Mouse (Mus musculus): ENCODE results near the gene St6gal1. TPM values are rescaled to one million over a fixed set of nuclear protein-coding genes. Genes with fewer than 3 reads are reported as not detected.

St6gal1 gene
- polyA plus RNA-seq, 1 experiment from 2014 or later: 17.6 TPM

DNA sequence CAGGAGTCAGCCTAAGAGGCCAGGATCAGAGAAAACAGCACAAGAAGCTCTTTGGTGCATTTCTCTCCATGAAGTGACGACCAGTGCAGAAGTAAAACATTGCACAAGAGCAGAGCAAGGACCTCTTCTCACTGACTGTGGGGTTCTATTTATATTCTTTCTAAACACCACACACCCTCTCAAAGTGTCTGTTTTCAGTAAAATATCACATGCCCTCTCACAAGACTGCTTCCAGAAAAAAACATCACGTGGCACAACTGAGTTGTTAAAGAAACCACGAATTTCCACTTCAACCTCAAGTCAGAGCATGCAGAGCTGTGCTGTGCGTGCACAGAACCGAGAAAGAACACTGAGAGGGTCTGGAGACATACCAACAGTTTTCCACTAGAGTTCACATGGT lies 150.4 kb downstream of the St6gal1 start:
- Histone ChIP-seq H3K4me3 (replicated peaks; ENCODE audit: low read length) (no peak overlapping the region), H3K27ac (ENCODE audit: low read length) (no peak overlapping the region), H3K4me1 (ENCODE audit: control insufficient read depth, insufficient read depth, low read length) (no peaks in the 10 kb centered on the region), H3K27me3 (ENCODE audit: control insufficient read depth, insufficient read depth, low read length) (no peaks in the 10 kb centered on the region; the same call in 1 of the 2 replicates), H3K36me3 (ENCODE audit: control insufficient read depth, insufficient read depth, low read length) (no peaks in the 10 kb centered on the region), H3K9ac (ENCODE audit: low read length) (no peak overlapping the region), H3K9me3 (replicated peaks; ENCODE audit: control insufficient read depth, low read length) (no peaks in the 10 kb centered on the region), H3K4me2 (ENCODE audit: low read depth, low read length) (no peak overlapping the region)
- WGBS: 55% methylated on average over 5 of the region's 5 CpGs
- no peak for ATAC-seq (ENCODE audit: insufficient read depth, low FRiP score)

DNA sequence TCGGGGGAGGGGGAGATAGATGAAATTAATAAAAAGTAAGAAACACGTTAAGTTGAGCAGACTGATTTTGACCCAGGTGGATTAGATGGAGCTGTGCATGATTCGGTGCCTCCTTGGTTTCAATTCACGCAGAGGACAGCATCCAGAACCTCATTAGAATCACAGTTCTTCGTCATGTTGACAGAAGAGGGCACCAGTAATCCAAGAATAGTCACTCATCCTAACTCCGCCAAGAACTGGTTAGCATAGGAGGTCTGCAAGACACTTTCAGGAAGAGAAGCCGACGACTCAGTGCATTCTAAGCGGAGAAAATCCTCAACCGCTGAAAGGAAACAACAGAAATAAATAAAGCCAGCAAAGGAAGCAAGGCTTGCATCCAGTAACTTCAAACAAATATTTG lies 151.6 kb downstream of the St6gal1 start:
- ATAC-seq (ENCODE audit: insufficient read depth, low FRiP score): no peak
- 54% methylated on average over 10 of the region's 10 CpGs for WGBS
- Histone ChIP-seq H3K4me1 (ENCODE audit: control insufficient read depth, insufficient read depth, low read length) (no peaks in the 10 kb centered on the region), H3K4me2 (ENCODE audit: low read depth, low read length) (no peak overlapping the region), H3K9ac (ENCODE audit: low read length) (no peak overlapping the region), H3K4me3 (replicated peaks; ENCODE audit: low read length) (no peak overlapping the region), H3K27ac (ENCODE audit: low read length) (no peak overlapping the region), H3K36me3 (ENCODE audit: control insufficient read depth, insufficient read depth, low read length) (no peaks in the 10 kb centered on the region), H3K9me3 (replicated peaks; ENCODE audit: control insufficient read depth, low read length) (no peaks in the 10 kb centered on the region), H3K27me3 (ENCODE audit: control insufficient read depth, insufficient read depth, low read length) (no peaks in the 10 kb centered on the region; the same call in 1 of the 2 replicates)

DNA sequence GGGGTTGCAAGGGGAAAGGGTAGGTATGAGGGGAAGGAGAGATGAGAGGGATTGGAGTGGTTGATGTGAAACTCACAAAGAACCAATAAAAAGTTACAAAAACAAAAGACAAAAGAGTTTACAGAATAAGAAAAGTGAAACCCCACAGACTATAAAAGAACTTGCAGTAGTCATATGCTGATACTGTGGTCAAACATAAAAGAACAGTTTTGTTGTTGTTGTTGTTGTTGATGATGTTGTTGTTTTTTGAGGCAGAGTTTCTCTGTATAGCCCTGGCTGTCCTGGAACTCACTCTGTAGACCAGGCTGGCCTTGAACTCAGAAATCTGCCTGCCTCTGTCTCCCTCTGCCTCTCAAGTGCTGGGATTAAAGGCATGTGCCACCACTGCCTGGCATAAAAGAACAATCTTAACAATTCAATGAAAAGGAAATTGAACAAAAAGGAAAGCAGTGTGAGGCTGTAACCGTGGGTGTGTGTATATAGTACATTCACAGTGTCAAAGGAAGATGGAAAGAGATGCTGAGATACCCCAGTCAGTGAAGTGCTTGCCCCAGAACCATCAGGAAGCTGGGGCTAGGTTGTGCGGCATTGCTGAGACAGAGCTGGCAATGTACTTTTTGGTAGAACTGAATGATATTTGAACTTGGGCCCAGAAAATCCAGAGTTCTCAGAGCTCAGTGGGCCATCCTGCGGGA lies 155.1 kb downstream of the St6gal1 start:
- H3K4me2 ChIP-seq (ENCODE audit: low read depth, low read length): no peak overlapping the region
- 74% methylated on average over 3 of the region's 3 CpGs for WGBS
- no peak for ATAC-seq (ENCODE audit: insufficient read depth, low FRiP score)
- H3K9me3 ChIP-seq (replicated peaks; ENCODE audit: control insufficient read depth, low read length): no peaks in the 10 kb centered on the region
- no peak overlapping the region for H3K4me3 ChIP-seq (replicated peaks; ENCODE audit: low read length)
- no peaks in the 10 kb centered on the region for H3K36me3 ChIP-seq (ENCODE audit: control insufficient read depth, insufficient read depth, low read length)
- no peaks in the 10 kb centered on the region for H3K4me1 ChIP-seq (ENCODE audit: control insufficient read depth, insufficient read depth, low read length)
- H3K27me3 ChIP-seq (ENCODE audit: control insufficient read depth, insufficient read depth, low read length): no peaks in the 10 kb centered on the region; the same call in 1 of the 2 replicates
- H3K27ac ChIP-seq (ENCODE audit: low read length): no peak overlapping the region
- no peak overlapping the region for H3K9ac ChIP-seq (ENCODE audit: low read length)

DNA sequence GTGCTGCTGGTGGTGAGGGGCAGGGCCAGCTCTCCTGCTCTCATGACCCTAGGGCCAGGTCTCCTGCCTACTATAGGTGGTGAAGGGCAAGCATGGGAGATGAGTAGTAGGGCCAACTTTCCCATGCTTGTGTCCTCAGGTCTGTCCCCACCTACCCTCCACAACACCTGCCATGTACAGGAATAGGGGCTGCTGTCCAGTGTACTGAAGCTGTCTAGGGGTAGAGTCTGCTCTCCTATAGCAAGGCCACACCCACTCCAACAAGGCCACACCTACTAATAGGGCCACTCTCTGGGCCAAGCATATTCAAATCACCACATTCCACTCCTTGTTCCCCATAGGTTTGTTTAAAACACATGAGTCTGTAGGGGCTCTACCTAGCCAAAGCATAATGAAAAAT lies 159.8 kb downstream of the St6gal1 start:
- no peak overlapping the region for H3K4me2 ChIP-seq (ENCODE audit: low read depth, low read length)
- no peak overlapping the region for H3K9ac ChIP-seq (ENCODE audit: low read length)
- H3K4me1 ChIP-seq (ENCODE audit: control insufficient read depth, insufficient read depth, low read length): no peaks in the 10 kb centered on the region
- no peaks in the 10 kb centered on the region for H3K27me3 ChIP-seq (ENCODE audit: control insufficient read depth, insufficient read depth, low read length)
- no peak for ATAC-seq (ENCODE audit: insufficient read depth, low FRiP score)
- H3K27ac ChIP-seq (ENCODE audit: low read length): no peak overlapping the region
- H3K36me3 ChIP-seq (ENCODE audit: control insufficient read depth, insufficient read depth, low read length): no peaks in the 10 kb centered on the region
- no peak overlapping the region for H3K4me3 ChIP-seq (replicated peaks; ENCODE audit: low read length)
- 0 out of 2 replicates have a peak, but pooled peaks cover 4% of the 10 kb centered on the region for H3K9me3 ChIP-seq (replicated peaks; ENCODE audit: control insufficient read depth, low read length)

DNA sequence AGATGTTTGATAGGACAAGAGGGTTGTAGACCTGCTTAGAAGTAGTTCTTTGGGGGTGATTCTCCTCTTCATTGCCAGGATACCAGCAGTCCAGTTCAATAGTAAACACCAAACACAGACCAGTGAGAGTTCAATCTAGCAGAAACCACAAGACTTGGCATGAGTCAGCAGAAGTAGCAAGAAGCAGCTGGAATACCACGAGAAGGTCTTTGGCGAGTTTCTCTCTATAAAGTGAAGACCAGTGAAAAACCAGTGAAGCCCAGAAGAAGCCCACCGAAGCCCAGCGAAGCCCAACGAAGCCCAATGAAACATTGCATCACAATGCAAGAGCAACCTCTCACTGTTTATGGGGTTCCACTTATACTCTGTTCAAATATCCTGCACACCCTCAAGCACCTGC lies 173.4 kb downstream of the St6gal1 start:
- H3K9ac ChIP-seq (ENCODE audit: low read length): no peak overlapping the region
- H3K9me3 ChIP-seq (replicated peaks; ENCODE audit: control insufficient read depth, low read length): no peaks in the 10 kb centered on the region
- H3K4me2 ChIP-seq (ENCODE audit: low read depth, low read length): no peak overlapping the region
- no peak for ATAC-seq (ENCODE audit: insufficient read depth, low FRiP score)
- no peak overlapping the region for H3K4me3 ChIP-seq (replicated peaks; ENCODE audit: low read length)
- H3K27ac ChIP-seq (ENCODE audit: low read length): no peak overlapping the region
- H3K36me3 ChIP-seq (ENCODE audit: control insufficient read depth, insufficient read depth, low read length): no peaks in the 10 kb centered on the region
- 0 out of 2 replicates have a peak, but pooled peaks cover 1% of the 10 kb centered on the region for H3K4me1 ChIP-seq (ENCODE audit: control insufficient read depth, insufficient read depth, low read length)
- H3K27me3 ChIP-seq (ENCODE audit: control insufficient read depth, insufficient read depth, low read length): no peaks in the 10 kb centered on the region
- WGBS: 83% methylated on average over 5 of the region's 5 CpGs

DNA sequence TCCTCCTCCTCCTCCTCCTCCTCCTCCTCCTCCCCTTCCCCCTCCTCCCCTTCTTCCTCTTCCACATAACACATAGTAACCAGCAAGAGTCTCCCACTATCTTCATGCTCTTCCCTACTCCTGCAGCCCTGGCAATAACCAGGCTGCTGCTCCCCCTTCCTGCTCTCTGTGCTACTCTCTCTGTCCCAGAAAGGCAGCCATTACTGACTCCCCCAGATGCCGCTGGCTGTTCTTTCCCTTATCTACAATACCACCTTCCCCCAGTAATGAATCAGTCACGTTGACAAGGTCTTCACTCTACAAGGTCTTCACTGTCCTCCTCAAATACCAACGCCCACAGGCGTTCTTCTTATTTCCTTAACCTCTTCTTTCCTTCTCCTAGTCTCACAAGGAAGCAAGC lies 176.9 kb downstream of the St6gal1 start:
- Histone ChIP-seq H3K9ac (ENCODE audit: low read length) (no peak overlapping the region), H3K4me3 (replicated peaks; ENCODE audit: low read length) (no peak overlapping the region), H3K9me3 (replicated peaks; ENCODE audit: control insufficient read depth, low read length) (no peaks in the 10 kb centered on the region), H3K36me3 (ENCODE audit: control insufficient read depth, insufficient read depth, low read length) (no peaks in the 10 kb centered on the region), H3K4me2 (ENCODE audit: low read depth, low read length) (no peak overlapping the region), H3K27me3 (ENCODE audit: control insufficient read depth, insufficient read depth, low read length) (no peaks in the 10 kb centered on the region), H3K4me1 (ENCODE audit: control insufficient read depth, insufficient read depth, low read length) (0 out of 2 replicates have a peak, but pooled peaks cover 3% of the 10 kb centered on the region), H3K27ac (ENCODE audit: low read length) (no peak overlapping the region)
- 23% methylated on average over 4 of the region's 4 CpGs for WGBS
- ATAC-seq (ENCODE audit: insufficient read depth, low FRiP score): no peak

DNA sequence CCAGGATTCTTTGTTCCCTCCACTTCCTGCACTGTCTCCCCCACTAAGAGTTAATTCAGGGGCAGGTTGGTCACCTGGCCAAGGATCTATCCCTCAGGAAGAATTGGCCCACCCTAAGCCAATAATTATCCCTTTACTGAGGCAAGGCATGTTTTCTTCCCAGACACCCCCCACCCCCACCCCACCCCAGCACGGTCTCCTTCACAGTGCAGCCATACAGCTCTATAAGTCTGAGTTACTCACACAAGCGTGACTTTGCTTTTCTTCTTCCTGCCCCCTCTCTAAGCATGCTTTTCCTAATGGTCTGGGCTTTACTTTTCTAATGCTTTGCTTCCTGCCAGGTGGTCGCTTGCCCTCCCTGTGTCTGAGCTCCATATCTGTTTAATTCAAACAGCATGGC lies 177.4 kb downstream of the St6gal1 start:
- no peaks in the 10 kb centered on the region for H3K36me3 ChIP-seq (ENCODE audit: control insufficient read depth, insufficient read depth, low read length)
- no peaks in the 10 kb centered on the region for H3K9me3 ChIP-seq (replicated peaks; ENCODE audit: control insufficient read depth, low read length)
- 0 out of 2 replicates have a peak, but pooled peaks cover 3% of the 10 kb centered on the region for H3K4me1 ChIP-seq (ENCODE audit: control insufficient read depth, insufficient read depth, low read length)
- H3K27ac ChIP-seq (ENCODE audit: low read length): no peak overlapping the region
- 48% methylated on average over 3 of the region's 3 CpGs for WGBS
- no peak for ATAC-seq (ENCODE audit: insufficient read depth, low FRiP score)
- H3K4me2 ChIP-seq (ENCODE audit: low read depth, low read length): no peak overlapping the region
- no peaks in the 10 kb centered on the region for H3K27me3 ChIP-seq (ENCODE audit: control insufficient read depth, insufficient read depth, low read length)
- H3K4me3 ChIP-seq (replicated peaks; ENCODE audit: low read length): no peak overlapping the region
- H3K9ac ChIP-seq (ENCODE audit: low read length): no peak overlapping the region

DNA sequence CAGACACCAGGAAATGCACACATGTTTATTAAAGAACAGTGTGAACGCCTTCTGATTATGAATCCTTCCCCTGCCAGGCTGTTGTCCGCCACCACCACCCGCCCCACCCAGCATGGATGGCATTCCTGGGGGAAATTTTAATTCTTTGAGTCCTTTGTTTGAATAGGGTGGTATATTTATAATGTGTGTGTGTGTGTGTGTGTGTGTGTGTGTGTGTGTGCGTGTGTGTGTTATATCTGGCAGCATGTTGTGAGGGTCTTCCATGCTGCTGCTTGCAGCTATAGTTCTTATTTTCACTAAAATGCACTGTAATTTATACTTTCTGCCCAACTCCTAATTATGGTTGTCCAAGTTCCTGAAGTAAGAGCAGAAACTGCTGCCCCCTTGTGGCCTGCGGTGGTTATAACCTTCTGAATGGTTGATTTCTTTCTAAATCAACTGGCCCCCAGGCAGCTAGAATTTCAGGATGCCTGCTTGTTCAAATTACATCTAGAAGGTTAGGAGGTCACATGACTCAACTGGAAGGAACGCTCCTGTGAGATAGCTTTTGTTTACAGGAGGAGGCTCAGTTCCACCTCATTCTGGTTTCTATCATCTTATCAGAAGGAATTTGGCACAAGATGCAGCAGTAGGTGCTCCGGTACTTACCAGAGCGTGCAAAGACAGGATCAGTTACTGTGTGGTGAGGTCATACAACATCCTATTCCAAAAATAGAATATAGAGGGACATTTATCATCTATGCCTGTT lies 178.6 kb downstream of the St6gal1 start:
- H3K4me2 ChIP-seq (ENCODE audit: low read depth, low read length): no peak overlapping the region
- no peaks in the 10 kb centered on the region for H3K36me3 ChIP-seq (ENCODE audit: control insufficient read depth, insufficient read depth, low read length)
- no peak overlapping the region for H3K27ac ChIP-seq (ENCODE audit: low read length)
- no peaks in the 10 kb centered on the region for H3K27me3 ChIP-seq (ENCODE audit: control insufficient read depth, insufficient read depth, low read length)
- no peak for ATAC-seq (ENCODE audit: insufficient read depth, low FRiP score)
- H3K4me3 ChIP-seq (replicated peaks; ENCODE audit: low read length): no peak overlapping the region
- H3K4me1 ChIP-seq (ENCODE audit: control insufficient read depth, insufficient read depth, low read length): 0 out of 2 replicates have a peak, but pooled peaks cover 3% of the 10 kb centered on the region
- no peaks in the 10 kb centered on the region for H3K9me3 ChIP-seq (replicated peaks; ENCODE audit: control insufficient read depth, low read length)
- WGBS: 34% methylated on average over 8 of the region's 8 CpGs
- H3K9ac ChIP-seq (ENCODE audit: low read length): no peak overlapping the region
